Mouse (Mus musculus): ENCODE data around the gene Prkci. TPM values are rescaled to one million over a fixed set of nuclear protein-coding genes. Genes with fewer than 3 reads are reported as not detected.

Prkci gene
- 33.8 and 37.7 TPM in 2 replicates for polyA plus RNA-seq (2016; fragmentation: Nextera tagmentation; extraction: Ambion mirVana)

DNA sequence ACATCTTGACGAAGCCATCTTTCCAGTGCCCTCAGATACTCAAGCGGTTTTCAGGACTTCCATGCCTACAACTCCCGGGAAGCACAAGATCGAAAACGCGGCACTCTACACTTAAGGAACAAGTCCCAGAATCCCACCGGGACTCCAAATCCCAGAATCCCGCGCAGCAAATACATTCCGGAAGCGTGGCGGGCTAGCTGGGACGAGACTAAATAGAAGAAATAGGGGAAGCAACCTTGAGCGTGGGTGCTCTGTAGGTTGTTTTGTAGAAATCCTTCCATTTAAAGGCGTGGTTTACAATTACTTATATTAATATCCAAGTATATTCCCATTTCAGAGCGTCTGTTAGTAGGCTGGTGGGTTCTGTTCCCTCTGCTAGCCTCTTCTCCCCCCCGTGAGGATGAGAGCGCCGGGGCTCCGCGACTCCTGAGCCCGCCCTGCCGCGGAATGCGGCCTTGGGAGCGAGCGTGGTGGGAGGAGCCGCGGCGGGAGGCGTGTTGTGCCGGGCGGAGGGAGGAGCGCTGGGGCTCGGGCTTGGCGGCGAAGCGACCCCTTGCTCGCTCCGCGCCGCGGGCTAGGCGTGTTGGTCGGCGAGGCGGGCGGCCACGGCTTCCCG is at the start of gene Prkci:
Prkci (plus strand) TSS at position 465 of the 616 bp plus-strand sequence.
- Histone ChIP-seq H3K36me3 (no peaks in the 10 kb centered on the region), H3K4me1 (peaks cover 33% of the 10 kb centered on the region), H3K27me3 (ENCODE audit: low read depth, poor library complexity, severe bottlenecking) (no peaks in the 10 kb centered on the region), H3K9me3 (replicated peaks) (no peaks in the 10 kb centered on the region), H3K4me3 (peak within 1 kb of the TSS; percentile 97), H3K27ac (peak within 1 kb of the TSS; percentile 95)
- peak; percentile 95 for DNase-seq (ENCODE audit: low spot score)
- under 1% methylated on average over 50 of the region's 50 CpGs for WGBS

DNA sequence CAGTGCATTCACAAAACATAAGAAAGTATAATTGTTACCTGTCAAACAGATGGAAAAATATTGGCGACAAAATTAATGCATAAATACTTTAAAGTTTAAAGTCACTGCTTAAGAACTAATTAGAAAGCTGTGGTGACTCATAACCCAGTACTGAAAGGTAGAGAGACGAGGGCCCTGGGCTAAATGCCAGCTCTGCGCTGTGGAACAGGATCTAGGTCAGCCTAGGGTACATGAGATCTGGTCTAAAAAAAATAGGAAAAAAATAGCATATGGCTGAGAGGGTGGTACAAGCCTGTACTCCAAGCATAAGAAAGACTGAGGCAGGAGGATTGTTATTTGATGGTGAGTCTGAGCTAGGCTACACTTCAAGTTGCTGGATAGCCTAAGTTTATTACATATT is 43.9 kb upstream of the Prkci start:
- WGBS, result 90% methylated on average over 3 of the region's 3 CpGs
- H3K27me3 ChIP-seq (ENCODE audit: low read depth, poor library complexity, severe bottlenecking), result no peaks in the 10 kb centered on the region
- H3K9me3 ChIP-seq (replicated peaks), result no peaks in the 10 kb centered on the region
- peaks cover 87% of the 10 kb centered on the region for H3K36me3 ChIP-seq
- no peak overlapping the region for H3K4me3 ChIP-seq
- no peak for DNase-seq (ENCODE audit: low spot score)
- no peaks in the 10 kb centered on the region for H3K4me1 ChIP-seq
- no peak overlapping the region for H3K27ac ChIP-seq

DNA sequence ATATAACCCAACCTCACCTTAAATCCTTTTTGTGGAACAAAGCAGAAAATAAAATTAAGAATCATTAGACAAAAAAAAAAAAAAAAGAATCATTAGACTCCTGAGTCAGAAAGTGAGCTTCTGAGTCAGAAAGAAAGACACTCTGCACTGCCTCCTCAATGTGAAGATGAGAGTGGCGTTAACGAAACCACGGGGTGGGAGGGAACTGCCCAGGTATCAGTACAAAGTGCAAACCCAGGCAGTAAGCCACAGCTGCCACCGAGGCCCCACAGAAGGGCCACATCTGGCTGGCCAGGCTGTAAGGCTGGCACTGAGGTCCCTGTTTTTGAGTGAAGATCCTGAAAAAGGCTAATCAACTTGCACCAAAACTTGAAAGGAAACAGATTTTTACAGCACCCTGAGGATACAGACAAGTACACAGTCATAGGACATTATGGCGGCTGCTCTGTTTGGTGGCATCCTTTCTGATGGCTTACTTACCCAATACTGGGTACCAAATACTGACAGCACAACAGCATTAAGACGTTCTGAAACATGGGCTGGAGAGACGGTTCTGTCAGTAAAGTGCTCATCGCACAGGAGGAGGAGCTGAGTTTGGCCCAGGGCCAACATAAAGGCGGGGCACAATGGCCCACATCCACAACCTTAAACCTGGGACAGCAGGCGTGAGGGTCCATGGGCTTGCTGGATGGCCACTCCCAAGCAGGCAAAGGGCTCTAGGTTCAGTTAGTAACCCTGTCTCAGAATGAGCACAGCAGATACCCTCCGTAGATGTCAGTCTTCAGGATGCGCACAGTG is 43.1 kb upstream of the Prkci start:
- H3K36me3 ChIP-seq, result peaks cover 87% of the 10 kb centered on the region
- H3K27ac ChIP-seq, result no peak overlapping the region
- H3K4me3 ChIP-seq, result no peak overlapping the region
- no peak for DNase-seq (ENCODE audit: low spot score)
- H3K27me3 ChIP-seq (ENCODE audit: low read depth, poor library complexity, severe bottlenecking), result no peaks in the 10 kb centered on the region
- no peaks in the 10 kb centered on the region for H3K4me1 ChIP-seq
- H3K9me3 ChIP-seq (replicated peaks), result no peaks in the 10 kb centered on the region
- WGBS, result 93% methylated on average over 12 of the region's 12 CpGs

DNA sequence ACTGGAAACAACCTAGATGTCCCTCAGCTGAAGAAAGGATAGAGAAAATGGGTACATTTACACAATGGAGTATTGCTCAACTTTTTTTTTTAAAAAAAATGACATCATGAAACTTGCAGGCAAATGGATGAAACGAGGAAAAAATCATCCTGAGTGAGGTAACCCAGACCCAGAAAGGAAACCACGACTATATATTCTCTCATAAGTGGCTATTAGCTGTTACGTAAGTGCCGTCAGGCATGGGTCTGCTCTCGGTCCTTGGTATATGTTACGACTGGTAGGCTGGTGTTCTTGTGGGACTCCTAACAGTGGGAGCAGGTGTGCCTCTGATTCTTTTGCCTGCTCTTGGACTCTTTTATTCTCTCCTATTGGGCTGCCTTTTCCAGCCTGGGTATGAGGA is 39.2 kb upstream of the Prkci start:
- peaks cover 92% of the 10 kb centered on the region for H3K36me3 ChIP-seq
- WGBS, result 95% methylated on average over 6 of the region's 6 CpGs
- H3K4me3 ChIP-seq, result no peak overlapping the region
- no peak overlapping the region for H3K27ac ChIP-seq
- H3K27me3 ChIP-seq (ENCODE audit: low read depth, poor library complexity, severe bottlenecking), result no peaks in the 10 kb centered on the region
- H3K4me1 ChIP-seq, result no peaks in the 10 kb centered on the region
- no peak for DNase-seq (ENCODE audit: low spot score)
- no peaks in the 10 kb centered on the region for H3K9me3 ChIP-seq (replicated peaks)

DNA sequence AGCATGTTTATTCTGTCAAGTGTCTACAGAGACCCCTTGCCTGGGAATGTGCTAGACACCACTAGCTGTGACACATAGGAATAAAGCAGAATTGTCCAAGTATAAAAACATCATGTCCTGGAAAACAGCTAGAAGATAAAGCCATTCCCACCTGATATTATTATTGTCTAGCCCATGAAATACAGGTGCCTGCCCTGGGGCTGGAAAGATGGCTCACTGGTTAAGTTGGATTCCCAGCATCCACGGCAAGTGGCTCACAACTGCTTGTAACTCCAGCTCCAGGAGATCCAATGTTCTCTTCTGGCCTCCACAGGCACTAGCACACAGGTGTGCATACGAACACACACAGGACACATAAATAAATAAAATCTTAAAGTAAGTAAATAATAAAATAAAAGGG is 36.8 kb upstream of the Prkci start:
- WGBS, result 90% methylated on average over 2 of the region's 2 CpGs
- Histone ChIP-seq H3K36me3 (peaks cover 97% of the 10 kb centered on the region), H3K9me3 (replicated peaks) (no peaks in the 10 kb centered on the region), H3K27me3 (ENCODE audit: low read depth, poor library complexity, severe bottlenecking) (no peaks in the 10 kb centered on the region), H3K4me1 (no peaks in the 10 kb centered on the region), H3K4me3 (no peak overlapping the region), H3K27ac (no peak overlapping the region)
- no peak for DNase-seq (ENCODE audit: low spot score)

DNA sequence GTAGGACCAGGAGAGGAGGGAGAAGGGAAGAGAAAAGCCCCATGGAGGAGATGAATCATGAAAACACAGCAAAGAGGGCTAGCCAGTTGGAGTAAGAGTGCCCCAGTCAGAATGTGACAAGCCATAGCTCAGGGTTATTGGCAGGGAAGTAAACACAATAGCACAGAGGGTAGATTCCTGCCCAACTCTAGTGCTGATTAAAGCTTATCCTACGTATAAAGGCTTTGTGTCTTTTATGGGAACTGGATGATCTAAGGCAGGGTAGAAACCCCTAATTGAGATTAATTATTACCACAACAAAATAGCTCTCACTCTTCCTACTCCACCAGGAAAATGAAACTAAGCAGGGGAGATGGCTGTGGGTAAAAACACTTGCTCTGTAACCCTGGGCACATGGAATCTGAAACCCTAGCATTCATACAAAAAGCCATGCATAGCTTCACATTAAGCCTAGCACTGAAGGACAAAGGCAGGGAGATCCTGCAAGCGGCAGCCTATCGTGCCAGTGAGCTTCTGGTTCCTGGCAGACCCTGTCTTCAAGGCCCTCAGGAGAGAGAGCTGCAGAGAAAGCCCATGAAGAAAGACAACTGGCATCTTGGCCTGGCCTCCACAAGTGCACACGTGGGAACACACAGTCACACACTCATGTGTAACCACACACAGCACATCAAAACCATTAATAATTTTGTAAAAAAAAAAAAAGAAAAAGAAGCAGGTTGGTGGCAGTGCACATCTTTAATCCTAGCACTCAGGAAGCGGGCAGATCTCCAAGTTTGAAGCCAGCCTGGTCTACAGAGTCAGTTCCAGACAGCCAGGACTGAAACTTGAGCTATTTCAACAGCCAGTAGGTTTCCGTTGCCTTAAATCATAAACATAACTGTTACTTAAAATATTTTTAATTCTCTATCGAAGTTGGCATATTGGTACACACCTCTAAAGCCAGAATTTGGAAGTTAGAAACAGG is 35.4 kb upstream of the Prkci start:
- H3K9me3 ChIP-seq (replicated peaks), result no peaks in the 10 kb centered on the region
- DNase-seq (ENCODE audit: low spot score), result no peak
- peaks cover 97% of the 10 kb centered on the region for H3K36me3 ChIP-seq
- H3K27me3 ChIP-seq (ENCODE audit: low read depth, poor library complexity, severe bottlenecking), result no peaks in the 10 kb centered on the region
- no peaks in the 10 kb centered on the region for H3K4me1 ChIP-seq
- no peak overlapping the region for H3K27ac ChIP-seq
- H3K4me3 ChIP-seq, result no peak overlapping the region
- 87% methylated on average over 7 of the region's 7 CpGs for WGBS

DNA sequence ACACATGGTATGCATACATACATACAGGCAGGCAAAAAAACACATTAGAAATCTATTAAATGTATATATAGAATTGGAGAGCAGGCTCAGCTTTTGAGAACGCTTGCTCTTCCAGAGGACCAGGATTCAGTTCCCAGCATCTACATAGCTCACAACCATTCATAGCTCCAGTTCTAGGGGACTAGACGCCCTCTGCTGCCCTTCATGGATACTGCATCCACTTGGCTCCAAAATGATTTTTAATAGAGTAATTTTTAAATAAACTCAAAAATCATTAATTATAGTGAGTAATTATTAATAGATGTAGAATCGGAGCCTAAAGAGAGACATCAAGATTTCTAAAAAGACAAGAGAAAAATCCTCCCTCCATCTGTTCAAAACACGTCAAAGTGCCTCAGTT is 32.4 kb upstream of the Prkci start:
- peaks cover 3% of the 10 kb centered on the region; the same call in 1 of the 2 replicates for H3K4me1 ChIP-seq
- H3K9me3 ChIP-seq (replicated peaks), result no peaks in the 10 kb centered on the region
- peaks cover 77% of the 10 kb centered on the region for H3K36me3 ChIP-seq
- H3K27ac ChIP-seq, result no peak overlapping the region
- no peak overlapping the region for H3K4me3 ChIP-seq
- 92% methylated on average over 4 of the region's 4 CpGs for WGBS
- H3K27me3 ChIP-seq (ENCODE audit: low read depth, poor library complexity, severe bottlenecking), result no peaks in the 10 kb centered on the region
- DNase-seq (ENCODE audit: low spot score), result no peak

DNA sequence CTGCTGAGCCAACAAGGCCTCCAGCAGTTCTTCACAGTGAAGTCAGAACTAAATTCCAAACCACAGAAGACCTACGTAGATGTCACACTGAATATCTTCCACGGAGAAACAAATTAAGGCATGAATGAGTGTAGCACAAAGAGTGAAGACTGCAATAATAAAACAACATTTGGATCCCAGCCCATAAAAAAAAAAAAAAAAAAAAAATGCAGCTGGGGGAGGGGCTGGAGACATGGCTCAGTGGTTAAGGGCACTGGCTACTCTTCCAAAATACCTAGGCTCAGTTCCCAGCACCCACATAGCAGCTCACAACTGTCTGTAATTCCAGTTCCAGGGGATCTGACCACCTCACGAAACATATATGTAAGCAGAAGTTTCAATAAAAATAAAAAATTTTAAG is 31.3 kb upstream of the Prkci start:
- Histone ChIP-seq H3K27me3 (ENCODE audit: low read depth, poor library complexity, severe bottlenecking) (no peaks in the 10 kb centered on the region), H3K36me3 (peaks cover 66% of the 10 kb centered on the region), H3K9me3 (replicated peaks) (no peaks in the 10 kb centered on the region), H3K4me3 (no peak overlapping the region), H3K27ac (no peak overlapping the region), H3K4me1 (peaks cover 7% of the 10 kb centered on the region; the same call in 1 of the 2 replicates)
- 92% methylated on average over 3 of the region's 3 CpGs for WGBS
- DNase-seq (ENCODE audit: low spot score), result no peak

DNA sequence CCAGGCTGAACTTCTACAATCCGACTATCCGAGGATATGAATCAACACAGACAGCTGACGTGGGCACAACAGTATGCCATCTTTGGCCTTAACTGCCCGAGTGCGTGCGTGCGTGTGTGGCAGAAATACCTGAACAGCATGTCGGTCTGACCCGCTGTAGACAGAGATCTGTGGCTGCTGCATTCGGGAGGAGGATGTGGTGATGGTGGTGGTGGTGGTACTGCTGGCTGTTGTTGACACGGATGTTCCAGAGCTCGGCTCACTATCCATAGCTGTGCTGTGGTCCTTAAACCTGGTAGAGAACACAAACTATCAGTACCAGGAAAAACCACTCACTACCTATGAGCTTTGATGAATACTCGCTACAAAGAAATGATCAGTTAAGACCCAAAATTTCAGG is 29.9 kb upstream of the Prkci start:
- no peaks in the 10 kb centered on the region for H3K9me3 ChIP-seq (replicated peaks)
- peaks cover 16% of the 10 kb centered on the region for H3K4me1 ChIP-seq
- no peaks in the 10 kb centered on the region for H3K27me3 ChIP-seq (ENCODE audit: low read depth, poor library complexity, severe bottlenecking)
- 96% methylated on average over 13 of the region's 13 CpGs for WGBS
- peaks cover 52% of the 10 kb centered on the region for H3K36me3 ChIP-seq
- H3K27ac ChIP-seq, result no peak overlapping the region
- no peak overlapping the region for H3K4me3 ChIP-seq
- DNase-seq (ENCODE audit: low spot score), result no peak

DNA sequence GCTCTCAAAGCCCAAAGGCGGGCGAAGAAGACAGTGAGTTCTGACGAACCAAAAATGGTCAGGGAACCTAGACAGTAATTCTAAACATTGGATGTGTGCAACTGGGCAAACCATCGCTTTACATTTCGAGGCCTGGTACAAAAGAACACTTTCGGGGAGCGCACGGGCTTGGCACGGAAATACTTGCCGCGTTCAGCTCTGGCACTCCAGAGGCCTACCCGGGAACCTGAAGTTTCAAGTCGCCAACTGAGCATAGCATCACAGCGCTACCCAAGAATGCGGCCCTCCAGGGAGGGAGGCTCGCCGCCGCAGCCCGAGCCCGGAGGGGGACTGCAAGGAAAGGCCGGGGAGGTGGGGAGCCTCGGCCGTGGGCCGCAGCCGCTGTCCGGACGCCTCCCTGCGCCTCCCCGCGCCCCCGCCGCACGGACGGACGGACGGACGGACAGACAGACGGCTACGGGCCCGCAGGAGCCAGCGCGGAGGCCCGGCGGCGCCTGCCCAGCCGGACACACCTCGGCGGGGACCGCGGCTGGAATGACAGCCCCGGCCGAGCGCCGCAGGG is 26.9 kb upstream of the Prkci start:
- DNase-seq (ENCODE audit: low spot score), result peak; percentile 71
- 1% methylated on average over 53 of the region's 54 CpGs for WGBS
- peak overlapping the region; percentile 95 for H3K27ac ChIP-seq
- H3K27me3 ChIP-seq (ENCODE audit: low read depth, poor library complexity, severe bottlenecking), result no peaks in the 10 kb centered on the region
- H3K4me3 ChIP-seq, result peak overlapping the region; percentile 99
- peaks cover 24% of the 10 kb centered on the region for H3K36me3 ChIP-seq
- no peaks in the 10 kb centered on the region for H3K9me3 ChIP-seq (replicated peaks)
- peaks cover 25% of the 10 kb centered on the region for H3K4me1 ChIP-seq

DNA sequence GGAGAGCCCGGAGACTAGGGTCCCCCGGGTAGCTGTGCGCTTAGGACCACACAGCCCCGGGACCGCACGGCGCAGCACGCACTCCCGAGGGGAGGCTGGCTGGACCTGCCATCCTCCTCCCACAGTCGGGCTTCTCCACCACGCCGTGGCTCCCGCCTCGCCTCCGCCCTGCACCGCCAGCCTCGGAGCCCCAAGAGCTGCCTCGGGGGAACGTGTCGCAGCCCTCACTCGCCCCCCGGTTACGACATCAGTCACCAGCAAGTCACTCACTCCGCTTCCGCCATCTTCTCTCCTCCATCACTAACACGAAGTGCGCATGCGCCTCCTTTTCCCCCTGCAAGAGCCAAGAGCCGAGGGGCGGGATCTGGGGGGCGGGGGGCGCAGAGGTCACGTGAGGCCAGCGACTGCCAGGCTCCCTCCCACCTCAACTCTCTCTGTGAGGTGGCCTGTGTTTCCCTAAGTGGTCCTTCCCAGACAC is 26.4 kb upstream of the Prkci start, which contains the start of gene Phc3:
Phc3 (minus strand) TSS at position 312 of the 478 bp plus-strand sequence.
- Histone ChIP-seq H3K4me1 (peaks cover 25% of the 10 kb centered on the region), H3K9me3 (replicated peaks) (no peaks in the 10 kb centered on the region), H3K4me3 (peak within 1 kb of the TSS; percentile 99), H3K27ac (peak within 1 kb of the TSS; percentile 95), H3K27me3 (ENCODE audit: low read depth, poor library complexity, severe bottlenecking) (no peaks in the 10 kb centered on the region), H3K36me3 (peaks cover 19% of the 10 kb centered on the region)
- DNase-seq (ENCODE audit: low spot score), result peak; percentile 99
- under 1% methylated on average over 34 of the region's 34 CpGs for WGBS

DNA sequence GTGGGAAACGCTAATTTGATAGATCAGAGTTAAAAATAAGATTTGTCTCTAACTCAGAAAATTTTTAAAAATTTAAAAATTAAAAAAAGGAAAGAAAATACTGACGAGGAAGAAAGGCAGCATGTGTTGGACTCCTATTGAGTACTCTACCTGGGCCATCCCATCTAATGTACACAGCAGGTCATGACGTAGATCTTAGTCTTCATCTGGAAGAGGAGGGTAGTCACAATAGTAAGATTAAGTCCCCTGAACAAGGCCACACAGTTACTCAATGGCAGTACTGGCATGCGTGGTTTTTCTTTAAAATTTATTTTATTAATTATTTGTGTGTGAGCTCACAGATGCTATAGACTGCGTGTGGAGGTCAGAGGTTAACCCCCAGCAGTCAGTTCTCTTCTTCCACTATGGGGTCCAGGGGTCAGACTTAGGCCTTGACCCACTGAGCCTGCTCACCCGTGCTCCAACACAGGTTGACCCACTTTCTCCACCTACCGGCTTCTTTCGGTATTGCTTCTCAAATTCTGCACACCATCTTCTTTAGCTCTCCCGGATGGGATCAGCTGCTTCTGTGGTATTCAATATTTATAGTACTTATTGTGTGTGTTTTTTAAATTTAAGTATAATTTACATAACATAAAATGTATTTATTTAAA is 20.3 kb upstream of the Prkci start:
- Histone ChIP-seq H3K4me3 (no peak overlapping the region), H3K27me3 (ENCODE audit: low read depth, poor library complexity, severe bottlenecking) (no peaks in the 10 kb centered on the region), H3K9me3 (replicated peaks) (no peaks in the 10 kb centered on the region), H3K27ac (no peak overlapping the region), H3K36me3 (no peaks in the 10 kb centered on the region), H3K4me1 (peaks cover 9% of the 10 kb centered on the region)
- DNase-seq (ENCODE audit: low spot score), result peak; percentile 67
- WGBS, result 43% methylated on average over 9 of the region's 9 CpGs
